Mouse (Mus musculus): ENCODE results near the gene Hnf4a. TPM values are rescaled to one million over a fixed set of nuclear protein-coding genes. Genes with fewer than 3 reads are reported as not detected.

The Hnf4a gene
- polyA plus RNA-seq, 1 experiment from 2014 or later = 18.6 TPM

DNA sequence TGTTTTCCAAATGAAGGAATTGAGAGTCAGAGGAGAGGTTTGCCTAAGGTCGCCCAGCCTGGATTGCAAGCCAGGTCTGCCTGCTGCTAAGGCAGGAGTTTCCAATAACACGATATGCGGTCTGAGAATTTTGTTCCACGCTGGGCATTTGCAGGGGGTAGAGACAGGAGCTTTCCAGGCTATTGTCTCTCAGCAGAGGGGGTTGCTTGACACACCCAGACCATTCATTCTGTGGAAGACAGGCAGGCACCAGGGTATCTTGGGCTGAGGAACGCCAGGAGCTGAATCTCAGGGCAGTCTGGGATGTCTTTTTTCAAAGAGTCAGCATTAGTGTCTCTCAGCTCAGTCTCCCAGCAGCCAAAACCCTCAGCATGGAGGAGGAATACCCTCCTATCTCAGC lies 13.6 kb upstream of the Hnf4a start:
- 43% methylated on average over 5 of the region's 5 CpGs for WGBS
- H3K9ac ChIP-seq = no peak overlapping the region

DNA sequence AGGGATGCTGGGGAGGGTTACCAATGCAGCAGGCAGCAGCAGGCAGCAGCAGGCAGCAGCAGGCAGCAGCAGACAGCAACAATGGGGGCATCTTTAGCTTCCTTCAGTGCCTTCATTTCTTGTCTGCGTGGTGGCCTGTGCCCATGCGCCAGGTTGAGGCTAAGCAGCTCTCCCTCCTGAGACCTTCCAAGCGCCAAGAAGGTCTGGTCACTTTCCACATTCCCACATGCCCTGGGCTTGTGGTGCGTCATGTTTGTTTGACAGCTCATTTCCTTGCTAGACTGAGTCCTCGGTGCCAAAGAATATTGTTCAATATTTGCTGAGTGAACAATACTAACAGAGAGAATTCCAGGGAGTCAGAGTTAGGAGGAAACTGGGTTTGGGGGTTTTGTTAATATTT lies 12.6 kb upstream of the Hnf4a start:
- Histone ChIP-seq H3K4me2 (no peak overlapping the region), H3K4me1 (no peaks in the 10 kb centered on the region), H3K27ac (no peak overlapping the region), H3K9ac (no peak overlapping the region), H3K27me3 (peaks cover 7% of the 10 kb centered on the region; the same call in 1 of the 2 replicates), H3K36me3 (no peaks in the 10 kb centered on the region), H3K4me3 (replicated peaks) (no peak overlapping the region), H3K9me3 (replicated peaks) (no peaks in the 10 kb centered on the region)
- 62% methylated on average over 5 of the region's 5 CpGs for WGBS
- ATAC-seq (replicated peaks; ENCODE audit: low FRiP score) = no peak

More for the DNA sequence above, 13.6 kb upstream of the Hnf4a start:
- Histone ChIP-seq H3K27me3 (peaks cover 7% of the 10 kb centered on the region; the same call in 1 of the 2 replicates), H3K4me2 (no peak overlapping the region), H3K9me3 (replicated peaks) (no peaks in the 10 kb centered on the region), H3K27ac (no peak overlapping the region), H3K36me3 (no peaks in the 10 kb centered on the region), H3K4me1 (no peaks in the 10 kb centered on the region), H3K4me3 (replicated peaks) (no peak overlapping the region)
- no peak for ATAC-seq (replicated peaks; ENCODE audit: low FRiP score)

- H3K4me1 ChIP-seq = no peaks in the 10 kb centered on the region
- no peak for ATAC-seq (replicated peaks; ENCODE audit: low FRiP score)
- peaks cover 7% of the 10 kb centered on the region; the same call in 1 of the 2 replicates for H3K27me3 ChIP-seq
- no peak overlapping the region for H3K4me2 ChIP-seq
- WGBS = 57% methylated on average over 6 of the region's 6 CpGs
- no peak overlapping the region for H3K9ac ChIP-seq
- H3K36me3 ChIP-seq = no peaks in the 10 kb centered on the region
- no peaks in the 10 kb centered on the region for H3K9me3 ChIP-seq (replicated peaks)
- no peak overlapping the region for H3K27ac ChIP-seq
- H3K4me3 ChIP-seq (replicated peaks) = no peak overlapping the region
Measured at GRCm38 (mm10) chr2:163494456-163494855, 12.2 kb upstream of the Hnf4a start.

GRCm38 (mm10) chr2:163502219-163502618 lies 4.4 kb upstream of the Hnf4a start:
- Histone ChIP-seq H3K4me1 (no peaks in the 10 kb centered on the region), H3K27me3 (no peaks in the 10 kb centered on the region), H3K27ac (no peak overlapping the region), H3K9ac (no peak overlapping the region), H3K9me3 (replicated peaks) (no peaks in the 10 kb centered on the region), H3K4me3 (replicated peaks) (no peak overlapping the region), H3K36me3 (no peaks in the 10 kb centered on the region), H3K4me2 (no peak overlapping the region)
- no peak for ATAC-seq (replicated peaks; ENCODE audit: low FRiP score)
- WGBS = 70% methylated on average over 2 of the region's 2 CpGs

DNA sequence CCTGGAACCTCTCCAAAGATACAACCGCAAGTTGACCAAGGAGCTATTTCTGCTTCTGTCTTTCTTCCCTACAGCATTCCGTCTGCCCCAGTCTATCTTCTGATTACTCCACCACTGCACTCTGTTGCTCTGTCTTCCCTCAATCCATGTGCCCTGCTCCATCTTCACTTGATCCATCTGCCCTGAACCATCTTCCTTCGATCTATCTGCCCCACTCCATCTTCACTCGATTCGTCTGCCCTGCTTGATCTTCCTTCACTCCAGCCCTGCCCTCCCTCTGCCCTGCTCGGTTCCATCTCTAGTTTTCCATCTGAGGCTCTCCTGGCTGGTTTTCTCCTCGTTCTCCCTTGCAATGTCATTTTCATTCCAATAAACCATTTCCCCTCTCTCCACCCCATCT lies 3.4 kb upstream of the Hnf4a start:
- Histone ChIP-seq H3K36me3 (no peaks in the 10 kb centered on the region), H3K9me3 (replicated peaks) (no peaks in the 10 kb centered on the region), H3K4me1 (no peaks in the 10 kb centered on the region), H3K27ac (no peak overlapping the region), H3K9ac (no peak overlapping the region), H3K27me3 (no peaks in the 10 kb centered on the region), H3K4me2 (no peak overlapping the region), H3K4me3 (replicated peaks) (no peak overlapping the region)
- ATAC-seq (replicated peaks; ENCODE audit: low FRiP score) = no peak
- 56% methylated on average over 7 of the region's 7 CpGs for WGBS

DNA sequence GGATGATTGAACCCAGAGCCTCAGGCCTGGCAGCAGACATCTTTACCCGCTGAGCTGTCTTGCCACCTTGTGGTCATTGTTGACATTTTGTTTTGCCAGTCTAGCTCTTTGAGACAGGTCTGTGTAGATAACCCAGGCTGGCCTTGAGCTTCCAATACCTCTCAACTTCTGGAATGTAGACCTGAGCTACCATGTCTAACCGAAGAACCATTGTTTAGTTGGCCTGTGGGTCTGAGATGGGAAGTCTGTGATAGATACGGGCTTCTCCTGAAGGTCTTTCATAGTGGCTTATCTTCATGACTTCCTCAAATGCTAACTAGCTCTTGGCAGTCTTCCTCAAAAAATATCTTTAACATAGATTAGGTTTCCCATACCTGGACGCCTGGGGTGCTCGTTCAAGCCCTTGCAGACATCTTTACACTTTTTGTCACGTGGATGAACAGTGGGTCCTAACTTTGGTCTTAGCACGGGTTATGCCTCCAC lies 19.2 kb downstream of the Hnf4a start:
- Histone ChIP-seq H3K27ac (no peak overlapping the region), H3K4me1 (no peaks in the 10 kb centered on the region), H3K4me3 (replicated peaks) (no peak overlapping the region), H3K9me3 (replicated peaks) (no peaks in the 10 kb centered on the region), H3K27me3 (peaks cover 8% of the 10 kb centered on the region; the same call in 1 of the 2 replicates), H3K9ac (no peak overlapping the region), H3K4me2 (no peak overlapping the region), H3K36me3 (no peaks in the 10 kb centered on the region)
- no peak for ATAC-seq (replicated peaks; ENCODE audit: low FRiP score)
- WGBS = 88% methylated on average over 7 of the region's 7 CpGs

- H3K9me3 ChIP-seq (replicated peaks) = no peaks in the 10 kb centered on the region
- H3K27ac ChIP-seq = no peak overlapping the region
- no peak overlapping the region for H3K4me2 ChIP-seq
- ATAC-seq (replicated peaks; ENCODE audit: low FRiP score) = no peak
- no peak overlapping the region for H3K9ac ChIP-seq
- H3K4me1 ChIP-seq = no peaks in the 10 kb centered on the region
- 90% methylated on average over 2 of the region's 2 CpGs for WGBS
- H3K27me3 ChIP-seq = peaks cover 11% of the 10 kb centered on the region; the same call in 1 of the 2 replicates
- no peaks in the 10 kb centered on the region for H3K36me3 ChIP-seq
- no peak overlapping the region for H3K4me3 ChIP-seq (replicated peaks)
Measured at GRCm38 (mm10) chr2:163527497-163527896, 20.9 kb downstream of the Hnf4a start.

DNA sequence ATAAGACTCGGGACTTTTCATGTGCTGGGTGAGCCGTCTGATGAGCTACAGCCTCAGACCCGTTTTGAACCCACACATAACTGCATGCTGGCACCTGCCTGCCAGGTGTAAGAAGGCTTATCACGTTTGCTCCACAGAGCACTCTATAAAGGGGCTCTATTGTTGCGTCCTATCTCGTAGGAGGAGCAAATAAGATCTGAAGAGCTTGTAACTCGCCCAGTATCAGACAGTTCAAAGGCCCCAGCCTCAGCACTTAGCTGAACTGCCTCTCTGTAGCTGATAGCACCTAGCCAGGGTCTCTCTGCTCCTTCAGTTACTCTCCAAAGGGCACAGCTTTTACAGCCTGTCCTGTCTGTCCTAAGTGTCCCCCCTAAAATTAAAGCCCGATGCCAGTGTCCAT lies 23.8 kb downstream of the Hnf4a start:
- Histone ChIP-seq H3K27ac (no peak overlapping the region), H3K36me3 (no peaks in the 10 kb centered on the region), H3K9ac (no peak overlapping the region), H3K4me2 (no peak overlapping the region), H3K9me3 (replicated peaks) (no peaks in the 10 kb centered on the region; the same call in 1 of the 2 replicates), H3K4me1 (peaks cover 5% of the 10 kb centered on the region; the same call in 1 of the 2 replicates), H3K4me3 (replicated peaks) (no peak overlapping the region), H3K27me3 (peaks cover 21% of the 10 kb centered on the region; the same call in 1 of the 2 replicates)
- no peak for ATAC-seq (replicated peaks; ENCODE audit: low FRiP score)
- 34% methylated on average over 8 of the region's 8 CpGs for whole genome bisulfite sequencing

GRCm38 (mm10) chr2:163531917-163532316 lies 25.3 kb downstream of the Hnf4a start:
- H3K4me1 ChIP-seq = peaks cover 7% of the 10 kb centered on the region; the same call in 1 of the 2 replicates
- H3K9ac ChIP-seq = no peak overlapping the region
- 0 out of 2 replicates have a peak, but pooled peaks have one; percentile 19 for ATAC-seq (replicated peaks; ENCODE audit: low FRiP score)
- no peak overlapping the region for H3K27ac ChIP-seq
- H3K4me3 ChIP-seq (replicated peaks) = no peak overlapping the region
- no peak overlapping the region for H3K4me2 ChIP-seq
- WGBS = 10% methylated on average over 9 of the region's 9 CpGs
- peaks cover 28% of the 10 kb centered on the region for H3K27me3 ChIP-seq
- no peaks in the 10 kb centered on the region; the same call in 1 of the 2 replicates for H3K9me3 ChIP-seq (replicated peaks)
- no peaks in the 10 kb centered on the region for H3K36me3 ChIP-seq

DNA sequence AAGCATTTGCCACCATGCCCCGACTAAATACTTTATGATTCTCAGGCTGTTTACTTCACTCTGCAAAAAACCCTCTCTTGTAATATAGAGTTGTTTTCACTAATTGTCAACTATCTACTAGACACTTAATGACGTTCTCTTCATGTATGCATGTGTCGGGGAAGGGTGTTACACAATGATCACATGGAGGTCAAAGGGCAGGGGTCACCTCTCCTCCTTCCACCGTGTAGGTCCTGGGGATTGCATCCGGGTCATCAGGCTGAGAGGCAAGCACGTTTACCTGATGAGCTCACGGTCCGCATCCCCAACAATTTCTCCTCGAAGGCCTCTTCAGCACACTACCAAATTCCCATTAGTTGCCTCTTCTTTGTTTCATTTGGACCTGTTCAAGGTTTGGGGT lies 26.6 kb downstream of the Hnf4a start:
- Histone ChIP-seq H3K27ac (no peak overlapping the region), H3K9me3 (replicated peaks) (no peaks in the 10 kb centered on the region; the same call in 1 of the 2 replicates), H3K36me3 (no peaks in the 10 kb centered on the region), H3K27me3 (peaks cover 32% of the 10 kb centered on the region), H3K4me3 (replicated peaks) (no peak overlapping the region), H3K4me1 (peaks cover 7% of the 10 kb centered on the region; the same call in 1 of the 2 replicates), H3K9ac (no peak overlapping the region), H3K4me2 (no peak overlapping the region)
- ATAC-seq (replicated peaks; ENCODE audit: low FRiP score) = no peak
- whole genome bisulfite sequencing = 77% methylated on average over 9 of the region's 9 CpGs

- WGBS = 6% methylated on average over 22 of the region's 22 CpGs
- peak; percentile 92 for ATAC-seq (replicated peaks; ENCODE audit: low FRiP score)
- Histone ChIP-seq H3K4me1 (peaks cover 7% of the 10 kb centered on the region; the same call in 1 of the 2 replicates), H3K27me3 (peaks cover 29% of the 10 kb centered on the region), H3K4me2 (peak overlapping the region; percentile 70), H3K9ac (0 out of 2 replicates have a peak overlapping the region, but pooled peaks have one; percentile 27), H3K27ac (peak overlapping the region; percentile 67), H3K4me3 (replicated peaks) (peak overlapping the region; percentile 37), H3K36me3 (no peaks in the 10 kb centered on the region), H3K9me3 (replicated peaks) (no peaks in the 10 kb centered on the region; the same call in 1 of the 2 replicates)
Measured at GRCm38 (mm10) chr2:163534958-163535524, 28.4 kb downstream of the Hnf4a start.

GRCm38 (mm10) chr2:163537443-163537842 lies 30.8 kb downstream of the Hnf4a start:
- Histone ChIP-seq H3K36me3 (no peaks in the 10 kb centered on the region), H3K4me2 (no peak overlapping the region), H3K27ac (no peak overlapping the region), H3K9ac (no peak overlapping the region), H3K4me1 (peaks cover 7% of the 10 kb centered on the region; the same call in 1 of the 2 replicates), H3K4me3 (replicated peaks) (no peak overlapping the region), H3K27me3 (peaks cover 21% of the 10 kb centered on the region; the same call in 1 of the 2 replicates), H3K9me3 (replicated peaks) (no peaks in the 10 kb centered on the region; the same call in 1 of the 2 replicates)
- 84% methylated on average over 5 of the region's 5 CpGs for WGBS
- ATAC-seq (replicated peaks; ENCODE audit: low FRiP score) = no peak

Data from kidney, embryonic 15.5 days (tissue).